Mouse (Mus musculus): ENCODE data around the gene Hhipl1. TPM values are rescaled to one million over a fixed set of nuclear protein-coding genes. Genes with fewer than 3 reads are reported as not detected.
A peak's percentile ranks its signal among the peaks of the same experiment; 100 is the strongest.

Gene Hhipl1
- total RNA-seq, 2 experiments from 2014 or later, result 6.3 to 7.4 TPM

DNA sequence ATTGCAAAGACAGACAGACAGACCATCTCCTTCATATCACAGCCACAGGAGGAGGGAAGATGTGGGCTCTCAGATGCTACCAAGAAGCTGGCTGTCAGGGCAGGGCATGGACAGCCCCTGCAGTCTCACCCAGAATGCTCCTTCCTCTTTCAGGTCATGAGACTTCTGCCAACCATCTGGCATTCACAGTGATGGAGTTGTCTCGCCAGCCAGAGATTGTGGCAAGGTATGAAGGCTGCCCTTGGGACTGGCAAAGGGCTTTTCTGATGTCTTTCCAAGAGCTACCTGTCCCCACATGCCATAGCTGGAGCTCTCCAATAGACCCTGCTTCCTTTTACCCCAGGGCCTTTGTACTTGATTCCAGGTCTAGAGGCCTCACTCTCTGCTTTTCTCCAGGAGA, 49.2 kb downstream of the Hhipl1 start:
- DNase-seq (ENCODE audit: low spot score in 2 of 2), result no peak

DNA sequence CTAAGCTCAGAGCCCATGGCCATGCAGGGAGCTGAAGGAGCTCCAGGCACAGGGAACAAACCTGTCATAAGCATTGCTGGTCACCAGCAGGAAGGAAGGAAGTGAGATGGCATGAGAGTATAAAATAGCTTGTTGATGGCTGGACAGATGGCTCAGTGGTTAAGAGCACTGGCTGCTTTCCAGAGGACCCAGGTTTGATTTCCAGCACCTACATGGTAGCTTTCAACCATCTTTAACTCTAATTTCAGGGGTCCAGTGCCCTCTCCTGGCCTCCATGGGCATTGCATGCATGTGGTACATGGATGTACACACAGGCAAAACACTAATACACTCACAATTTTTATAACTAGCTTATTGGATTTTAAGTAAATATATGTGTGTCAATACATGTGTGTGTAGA, 49.9 kb downstream of the Hhipl1 start:
- no peak for DNase-seq (ENCODE audit: low spot score in 2 of 2)

DNA sequence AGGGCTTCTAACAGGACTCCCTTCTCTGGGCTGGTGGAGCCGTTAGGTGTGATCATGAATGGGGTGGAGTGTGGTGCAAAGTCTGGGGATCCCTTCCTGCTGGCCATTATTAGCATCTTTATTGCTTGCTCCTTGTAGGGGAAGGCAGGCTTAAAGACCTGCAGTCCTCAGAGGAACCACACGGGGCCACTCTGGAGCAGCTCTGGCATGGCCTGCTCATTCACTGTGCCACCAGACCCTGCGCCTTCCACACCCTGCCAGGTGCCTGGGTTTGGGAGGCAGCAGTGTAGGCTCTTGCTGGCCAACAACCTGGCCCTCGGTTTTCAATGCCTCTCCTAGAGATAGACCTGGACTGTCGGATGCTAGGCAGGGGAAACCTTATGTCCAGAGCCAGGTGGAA, 57.7 kb downstream of the Hhipl1 start:
- peak; percentile 93 for DNase-seq (ENCODE audit: low spot score in 2 of 2)

DNA sequence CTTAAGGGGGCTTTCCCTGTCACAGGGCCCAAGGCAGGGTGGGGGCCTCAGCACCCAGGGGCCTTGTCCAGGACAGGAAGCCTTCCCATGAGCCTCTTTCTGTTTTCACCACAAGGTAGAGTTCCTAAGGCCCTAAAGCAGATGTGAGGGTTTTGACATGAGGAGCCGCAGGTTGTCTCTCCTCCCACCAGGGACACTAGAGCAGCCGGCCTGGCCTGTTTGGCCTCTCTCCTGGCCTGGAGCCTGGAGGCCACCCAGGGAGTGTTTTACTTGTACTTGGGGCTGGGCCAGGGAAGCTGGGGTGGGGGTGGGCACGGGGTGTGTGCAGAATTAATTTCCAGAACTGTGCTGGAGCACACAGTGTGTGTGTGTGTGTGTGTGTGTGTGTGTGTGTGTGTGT, 59.3 kb downstream of the Hhipl1 start:
- peak; percentile 57 to 59 for DNase-seq (ENCODE audit: low spot score in 2 of 2)

DNA sequence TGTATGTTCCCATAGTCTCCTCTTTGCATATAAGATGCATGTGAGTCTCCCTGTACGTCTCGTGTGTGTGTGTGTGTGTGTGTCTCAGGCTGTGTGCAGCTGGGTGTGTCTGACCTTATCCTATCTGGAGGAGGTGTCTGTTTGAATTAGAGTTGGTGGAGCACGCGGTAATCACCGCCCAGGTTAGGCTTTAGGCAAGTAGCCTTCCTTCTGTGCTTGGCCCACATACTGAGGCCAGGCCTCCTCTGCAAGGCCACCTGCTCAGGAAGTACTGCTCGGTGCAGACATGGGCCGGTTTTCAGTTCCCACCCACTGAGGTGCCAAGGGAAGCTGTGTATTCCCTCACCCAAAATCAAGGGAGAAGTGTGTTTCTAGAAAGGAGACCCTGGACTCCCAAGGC, 59.8 kb downstream of the Hhipl1 start:
- no peak for DNase-seq (ENCODE audit: low spot score in 2 of 2)

DNA sequence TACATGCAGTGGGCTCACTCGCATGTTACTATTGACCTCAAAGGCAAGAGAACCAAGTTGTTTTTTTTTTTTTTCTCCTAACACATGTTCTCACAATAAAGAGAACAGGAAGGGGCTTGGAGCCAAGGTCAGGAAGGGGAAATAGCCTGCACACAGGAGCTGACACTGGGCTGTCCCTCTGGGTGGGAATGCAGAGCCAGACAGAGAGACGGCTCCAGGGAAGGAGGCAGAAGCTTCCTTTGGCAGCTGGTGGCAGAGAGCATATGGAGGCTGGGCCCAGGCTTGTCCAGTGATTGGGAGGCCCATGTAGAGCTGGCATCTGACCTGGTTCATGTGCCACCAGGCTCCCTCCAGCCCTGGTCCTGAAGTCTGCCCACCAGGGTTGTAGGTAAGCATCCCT, 61.8 kb downstream of the Hhipl1 start:
- DNase-seq (ENCODE audit: low spot score in 2 of 2), result no peak

DNA sequence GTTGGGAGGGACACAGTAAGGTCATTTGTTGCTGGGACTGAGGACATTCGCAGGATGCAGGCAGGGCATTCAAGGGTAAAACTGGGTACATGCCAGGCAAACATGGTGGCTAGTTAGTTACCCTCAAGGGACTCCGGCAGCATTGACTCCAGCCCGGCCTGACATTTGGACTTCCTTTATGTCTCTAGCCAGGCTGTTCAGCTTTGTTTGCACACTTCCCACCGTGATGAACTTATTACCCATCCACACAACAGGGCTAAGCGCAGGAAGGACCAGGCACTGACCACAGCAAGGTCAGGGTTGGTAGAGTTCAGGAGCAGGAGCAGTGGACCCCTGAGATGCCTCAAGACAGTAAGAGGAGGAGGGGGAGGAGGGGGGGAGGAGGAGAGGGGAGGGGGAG, 62.9 kb downstream of the Hhipl1 start:
- no peak for DNase-seq (ENCODE audit: low spot score in 2 of 2)

DNA sequence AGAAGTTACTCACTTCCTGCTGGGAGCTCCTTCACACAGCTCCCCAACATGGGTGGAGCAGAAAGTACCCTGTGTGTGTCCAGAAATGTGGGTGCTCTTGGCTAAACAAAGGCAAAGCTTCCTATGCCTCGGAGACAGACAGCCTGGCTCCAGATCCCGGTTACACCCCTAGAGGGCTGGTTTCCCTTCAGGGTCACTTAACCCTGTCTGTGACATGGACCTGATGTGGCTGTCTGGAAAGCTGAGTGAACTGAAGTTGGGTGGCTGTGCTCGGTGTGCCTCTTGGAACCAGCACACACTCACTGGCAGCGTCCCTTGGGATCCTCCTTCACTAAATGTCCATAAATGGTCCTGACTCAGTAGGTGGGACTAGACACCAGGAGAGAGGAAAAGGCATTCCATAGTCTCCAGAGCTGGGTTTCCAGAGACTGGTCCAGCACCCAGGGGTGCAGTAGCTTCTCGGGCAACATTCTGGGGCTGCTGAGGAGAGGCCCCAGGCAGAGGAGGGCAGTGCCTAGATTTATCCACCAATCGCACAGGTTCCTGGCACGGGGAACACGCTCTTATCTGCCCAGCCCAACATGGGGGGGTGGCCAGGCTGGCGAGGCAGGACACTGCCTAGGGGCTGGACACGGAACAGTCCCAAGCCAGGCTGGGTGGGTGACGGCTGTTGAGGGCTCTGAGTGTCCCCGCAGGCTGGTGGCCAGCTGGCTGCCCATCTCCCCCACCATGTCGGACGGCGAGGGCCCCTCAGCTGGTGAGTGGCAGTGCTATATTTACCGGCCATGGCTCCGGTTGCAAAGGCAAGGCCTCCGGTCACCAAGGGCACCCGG, 64.7 kb downstream of the Hhipl1 start, which contains the start of gene Eml1:
Gene Eml1 (plus strand): TSS at position 362 of the 833 bp plus-strand sequence.
- no peak for DNase-seq (ENCODE audit: low spot score in 2 of 2)

DNA sequence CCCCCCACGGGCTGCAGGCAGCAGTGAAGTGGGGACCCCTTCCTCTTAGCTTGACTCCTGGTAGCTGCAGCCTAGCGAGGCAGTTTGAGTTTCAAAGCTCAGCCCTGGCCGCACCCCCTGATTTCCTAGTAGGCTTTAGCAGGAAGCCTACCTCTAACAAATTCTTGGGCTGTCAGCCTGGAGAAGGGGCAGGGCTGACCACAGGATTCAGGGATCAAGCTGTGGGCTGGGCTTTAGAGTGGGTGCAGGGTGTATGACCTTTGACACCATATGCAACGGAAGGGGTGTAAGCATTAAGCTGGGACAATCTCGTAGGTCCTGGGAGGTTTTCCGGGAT, 65.3 kb downstream of the Hhipl1 start:
- DNase-seq (ENCODE audit: low spot score in 2 of 2), result no peak

DNA sequence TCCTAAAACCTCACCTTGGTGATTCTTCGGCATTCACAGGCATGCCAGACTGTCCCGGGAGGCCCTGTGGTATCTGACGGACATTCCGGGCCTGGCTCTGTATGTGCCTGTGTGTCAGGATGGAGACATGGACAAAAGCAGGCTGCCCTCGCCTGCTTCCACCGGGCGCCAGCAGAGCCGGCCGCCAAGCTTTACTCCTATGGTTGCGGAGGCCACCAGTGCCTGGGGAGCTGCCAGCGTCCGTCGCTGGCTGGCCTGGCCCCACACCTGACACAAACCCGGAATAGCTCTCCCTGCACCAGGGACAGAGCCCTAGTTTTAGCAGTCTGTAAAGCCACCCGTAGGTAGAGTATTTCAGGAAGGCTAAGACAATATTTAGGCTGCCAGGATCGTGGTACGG, 66.2 kb downstream of the Hhipl1 start:
- no peak for DNase-seq (ENCODE audit: low spot score in 2 of 2)

DNA sequence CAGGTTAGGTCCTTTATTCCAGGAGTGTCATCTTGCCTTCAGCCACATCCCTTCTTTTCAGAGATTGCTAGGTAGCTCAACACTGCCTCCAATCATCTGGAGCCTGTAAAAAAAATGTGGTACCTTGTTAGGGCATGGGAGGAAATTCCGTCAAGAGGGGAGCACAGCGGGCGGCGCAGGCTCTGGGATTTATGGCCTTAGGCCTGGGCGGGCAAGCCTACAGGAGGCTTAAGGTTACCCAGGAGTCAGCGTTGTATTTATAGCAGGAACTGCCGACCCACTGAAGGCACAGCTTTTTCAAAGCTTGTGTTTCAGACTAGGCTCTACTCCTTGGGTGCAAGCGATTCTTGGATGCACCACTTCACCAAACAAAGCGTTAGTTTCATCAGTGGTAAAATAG, 67.5 kb downstream of the Hhipl1 start:
- DNase-seq (ENCODE audit: low spot score in 2 of 2), result no peak

DNA sequence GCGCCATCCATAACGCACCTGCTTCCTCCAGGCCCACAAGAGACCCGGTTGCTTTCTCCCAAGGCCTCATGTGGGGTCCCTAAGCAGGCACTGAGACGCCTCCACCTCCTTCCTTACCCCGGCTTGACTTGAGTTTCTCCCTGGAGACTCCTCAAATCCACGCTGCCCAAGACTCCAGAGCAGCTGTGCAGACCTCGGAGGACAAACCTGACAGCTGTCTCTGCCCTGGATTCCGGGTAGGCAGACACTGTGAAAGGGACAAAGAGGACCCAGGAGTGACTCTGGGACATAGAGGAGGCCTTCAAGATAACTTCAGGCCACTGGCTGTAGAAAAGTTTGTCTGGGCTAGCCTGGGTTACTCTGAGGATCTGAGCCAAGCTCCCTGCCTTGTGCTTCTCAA, 68.6 kb downstream of the Hhipl1 start:
- no peak for DNase-seq (ENCODE audit: low spot score in 2 of 2)

DNA sequence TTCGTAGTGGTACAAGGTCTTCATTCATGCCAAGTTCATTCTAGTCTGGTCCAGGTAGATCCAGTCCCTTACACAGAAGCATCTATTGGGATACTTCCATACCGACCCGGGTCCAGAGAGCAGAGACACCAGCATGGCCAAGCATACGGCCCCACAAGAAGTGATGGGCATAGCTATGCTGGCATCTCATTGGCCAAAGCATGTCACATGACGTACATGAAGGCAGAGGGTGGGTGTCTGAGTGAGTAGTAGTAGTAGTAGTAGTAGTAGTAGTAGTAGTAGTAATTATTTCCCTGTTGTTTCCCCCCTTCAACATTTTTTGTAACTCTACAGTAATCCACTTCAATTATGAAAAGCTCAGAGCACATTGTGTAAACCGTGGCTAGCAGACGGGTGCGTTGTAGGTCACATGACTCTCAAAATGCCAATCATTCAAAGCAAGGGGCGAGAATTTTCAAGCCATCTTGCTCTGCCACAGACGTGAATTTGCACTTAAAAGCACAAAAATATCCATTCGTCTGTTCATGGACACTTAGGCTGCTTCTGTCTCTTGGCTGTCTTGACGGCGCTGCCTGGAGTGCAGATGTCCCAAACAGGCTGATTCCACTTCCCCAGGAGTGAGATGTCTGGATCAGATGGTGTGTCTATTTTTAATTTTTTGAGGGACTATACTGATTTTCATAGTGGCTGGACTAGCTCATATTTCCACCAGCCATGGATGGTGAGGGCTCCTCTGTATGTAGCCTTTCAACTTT, 72.5 kb downstream of the Hhipl1 start:
- peak in 1 of 2 experiments; percentile 35 for DNase-seq (ENCODE audit: low spot score in 2 of 2)

Other genes starting within 250 kb of the Hhipl1 start
- gene Setd3, start 127.0 kb upstream of the Hhipl1 start, total RNA-seq (2021), result 100 to 1,000 TPM; 113 to 119 TPM
- 10 to 100 TPM; 29.4 to 33.9 TPM for gene Ccnk, start 126.7 kb upstream of the Hhipl1 start, total RNA-seq (2021)
- 10 to 100 TPM; 58.6 to 62.9 TPM for gene Ccdc85c, start 30.8 kb upstream of the Hhipl1 start, total RNA-seq (2021)
- 100 to 1,000 TPM in 1 of 2 experiments, 10 to 100 TPM in 1; 89.7 to 103 TPM for gene Cyp46a1, start 28.1 kb downstream of the Hhipl1 start, total RNA-seq (2021)
- gene Eml1, start 64.7 kb downstream of the Hhipl1 start, total RNA-seq (2021), result 10 to 100 TPM; 43.5 to 51.0 TPM
- gene Evl, start 248.4 kb downstream of the Hhipl1 start, total RNA-seq (2021), result 100 to 1,000 TPM; 312 to 327 TPM